Mouse (Mus musculus): Measurements from ENCODE around the gene Pam16. TPM values are rescaled to one million over a fixed set of nuclear protein-coding genes. Genes with fewer than 3 reads are reported as not detected.

The Pam16 gene
- 87.4 and 91.4 TPM in 2 replicates for polyA plus RNA-seq (2014; fragmentation: Nextera tagmentation; extraction: Ambion mirVana)

GRCm38 (mm10) chr16:4624481-4625110 is at the start of gene Pam16:
Pam16 (minus strand) TSS chr16:4624988.
- Histone ChIP-seq H3K36me3 (ENCODE audit: control insufficient read depth, insufficient read depth, low read length) (no peaks in the 10 kb centered on the region), H3K4me2 (ENCODE audit: low read depth, low read length, severe bottlenecking) (peak within 1 kb of the TSS; percentile 75), H3K9me3 (ENCODE audit: control insufficient read depth, low read length) (no peaks in the 10 kb centered on the region), H3K27ac (ENCODE audit: low read depth, low read length) (peak within 1 kb of the TSS; percentile 37; the same call in 1 of the 2 replicates), H3K27me3 (ENCODE audit: control insufficient read depth, insufficient read depth, low read length) (no peaks in the 10 kb centered on the region), H3K4me1 (replicated peaks; ENCODE audit: control insufficient read depth, insufficient read depth, low read length) (peaks cover 6% of the 10 kb centered on the region; the same call in 1 of the 2 replicates), H3K4me3 (ENCODE audit: low read depth, low read length) (peak within 1 kb of the TSS; percentile 73), H3K9ac (ENCODE audit: low read length) (peak within 1 kb of the TSS; percentile 80)
- whole genome bisulfite sequencing = under 1% methylated on average over 56 of the region's 56 CpGs
- ATAC-seq (replicated peaks; ENCODE audit: low FRiP score) (peak; percentile 94), DNase-seq (ENCODE audit: low spot score) (peak; percentile 95)

DNA sequence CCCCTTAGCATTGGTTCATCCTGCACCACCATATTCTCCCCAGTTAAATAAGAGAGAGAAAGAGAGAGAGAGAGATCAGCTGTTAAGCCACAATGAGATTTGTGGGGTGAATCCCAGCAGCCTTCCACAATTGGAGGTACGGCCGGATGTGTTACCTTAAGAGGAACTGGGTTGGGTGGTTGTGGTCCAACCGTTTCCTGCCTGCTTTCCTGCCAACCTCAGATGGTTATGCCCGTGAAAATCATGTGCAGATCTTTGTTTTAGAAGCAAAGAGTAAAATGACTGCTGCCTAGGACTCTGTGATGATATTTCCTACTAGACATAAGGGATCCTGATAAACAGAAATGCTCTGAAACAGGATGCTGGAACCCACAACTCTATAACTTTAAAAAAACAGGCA is 49.3 kb upstream of the Pam16 start:
- 87% methylated on average over 4 of the region's 4 CpGs for WGBS
- Histone ChIP-seq H3K36me3 (ENCODE audit: control insufficient read depth, insufficient read depth, low read length) (no peaks in the 10 kb centered on the region; the same call in 1 of the 2 replicates), H3K27me3 (ENCODE audit: control insufficient read depth, insufficient read depth, low read length) (no peaks in the 10 kb centered on the region), H3K9ac (ENCODE audit: low read length) (no peak overlapping the region), H3K4me2 (ENCODE audit: low read depth, low read length, severe bottlenecking) (no peak overlapping the region), H3K27ac (ENCODE audit: low read depth, low read length) (no peak overlapping the region), H3K4me3 (ENCODE audit: low read depth, low read length) (no peak overlapping the region), H3K4me1 (replicated peaks; ENCODE audit: control insufficient read depth, insufficient read depth, low read length) (peaks cover 6% of the 10 kb centered on the region; the same call in 1 of the 2 replicates), H3K9me3 (ENCODE audit: control insufficient read depth, low read length) (no peaks in the 10 kb centered on the region)
- DNase-seq (ENCODE audit: low spot score) (no peak), ATAC-seq (replicated peaks; ENCODE audit: low FRiP score) (no peak)

DNA sequence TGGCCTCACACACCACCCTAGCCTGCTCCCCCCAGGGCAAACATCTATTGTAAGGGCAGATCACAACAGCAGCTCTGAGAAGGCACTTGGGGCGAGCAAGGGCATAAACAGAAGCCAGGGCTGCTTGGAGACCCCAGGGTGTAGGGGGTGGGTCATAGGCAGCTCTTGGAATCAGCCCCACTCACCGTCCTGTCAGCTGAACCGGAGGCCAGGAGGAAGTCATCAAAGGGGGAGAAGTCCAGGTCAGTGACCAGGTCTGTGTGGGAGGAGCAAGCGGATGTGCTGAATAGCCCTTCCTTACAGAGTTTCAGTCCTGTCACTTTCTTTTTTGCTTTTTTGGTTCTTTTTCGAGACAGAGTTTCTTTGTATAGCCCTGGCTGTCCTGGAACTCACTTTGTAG is 45.5 kb upstream of the Pam16 start:
- Histone ChIP-seq H3K36me3 (ENCODE audit: control insufficient read depth, insufficient read depth, low read length) (no peaks in the 10 kb centered on the region), H3K9ac (ENCODE audit: low read length) (no peak overlapping the region), H3K4me3 (ENCODE audit: low read depth, low read length) (no peak overlapping the region), H3K27ac (ENCODE audit: low read depth, low read length) (no peak overlapping the region), H3K4me2 (ENCODE audit: low read depth, low read length, severe bottlenecking) (no peak overlapping the region), H3K27me3 (ENCODE audit: control insufficient read depth, insufficient read depth, low read length) (no peaks in the 10 kb centered on the region), H3K9me3 (ENCODE audit: control insufficient read depth, low read length) (no peaks in the 10 kb centered on the region), H3K4me1 (replicated peaks; ENCODE audit: control insufficient read depth, insufficient read depth, low read length) (no peaks in the 10 kb centered on the region)
- DNase-seq (ENCODE audit: low spot score) (no peak), ATAC-seq (replicated peaks; ENCODE audit: low FRiP score) (no peak)
- WGBS = 72% methylated on average over 5 of the region's 5 CpGs

- Histone ChIP-seq H3K4me3 (ENCODE audit: low read depth, low read length) (no peak overlapping the region), H3K27ac (ENCODE audit: low read depth, low read length) (no peak overlapping the region), H3K4me1 (replicated peaks; ENCODE audit: control insufficient read depth, insufficient read depth, low read length) (no peaks in the 10 kb centered on the region), H3K9ac (ENCODE audit: low read length) (no peak overlapping the region), H3K36me3 (ENCODE audit: control insufficient read depth, insufficient read depth, low read length) (no peaks in the 10 kb centered on the region), H3K9me3 (ENCODE audit: control insufficient read depth, low read length) (no peaks in the 10 kb centered on the region), H3K4me2 (ENCODE audit: low read depth, low read length, severe bottlenecking) (no peak overlapping the region), H3K27me3 (ENCODE audit: control insufficient read depth, insufficient read depth, low read length) (no peaks in the 10 kb centered on the region)
- DNase-seq (ENCODE audit: low spot score) (peak; percentile 89), ATAC-seq (replicated peaks; ENCODE audit: low FRiP score) (peak; percentile 74)
- 19% methylated on average over 3 of the region's 3 CpGs for WGBS
These were observed 42.5 kb upstream of the Pam16 start for GRCm38 (mm10) chr16:4667190-4667808.

- Histone ChIP-seq H3K36me3 (ENCODE audit: control insufficient read depth, insufficient read depth, low read length) (no peaks in the 10 kb centered on the region), H3K4me3 (ENCODE audit: low read depth, low read length) (no peak overlapping the region), H3K27me3 (ENCODE audit: control insufficient read depth, insufficient read depth, low read length) (no peaks in the 10 kb centered on the region)
These were observed 40.9 kb upstream of the Pam16 start for GRCm38 (mm10) chr16:4665726-4666125.

DNA sequence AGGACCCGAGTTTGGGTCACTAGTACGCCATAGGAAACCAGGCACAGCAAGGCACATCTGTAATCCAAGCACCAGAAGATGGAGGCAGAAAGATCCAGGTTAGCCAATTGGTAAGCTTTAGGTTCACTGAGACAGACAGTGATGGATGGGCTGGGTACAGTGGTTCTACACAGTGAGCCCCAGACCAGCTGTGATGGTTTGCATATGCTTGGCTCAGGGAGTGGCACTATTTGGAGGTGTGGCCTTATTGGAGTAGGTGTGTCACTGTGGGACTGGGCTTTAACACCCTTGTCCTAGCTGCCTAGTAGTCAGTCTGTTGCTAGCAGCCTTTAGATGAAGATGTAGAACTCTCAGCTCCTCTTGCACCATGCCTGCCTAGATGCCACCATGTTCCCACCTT is 39.0 kb upstream of the Pam16 start:
- Histone ChIP-seq H3K9me3 (ENCODE audit: control insufficient read depth, low read length) (no peaks in the 10 kb centered on the region), H3K4me1 (replicated peaks; ENCODE audit: control insufficient read depth, insufficient read depth, low read length) (peaks cover 5% of the 10 kb centered on the region; the same call in 1 of the 2 replicates), H3K4me3 (ENCODE audit: low read depth, low read length) (no peak overlapping the region), H3K27ac (ENCODE audit: low read depth, low read length) (no peak overlapping the region), H3K9ac (ENCODE audit: low read length) (no peak overlapping the region), H3K36me3 (ENCODE audit: control insufficient read depth, insufficient read depth, low read length) (no peaks in the 10 kb centered on the region), H3K4me2 (ENCODE audit: low read depth, low read length, severe bottlenecking) (no peak overlapping the region), H3K27me3 (ENCODE audit: control insufficient read depth, insufficient read depth, low read length) (no peaks in the 10 kb centered on the region)
- 83% methylated on average over 2 of the region's 2 CpGs for WGBS
- DNase-seq (ENCODE audit: low spot score) (no peak), ATAC-seq (replicated peaks; ENCODE audit: low FRiP score) (no peak)

More at GRCm38 (mm10) chr16:4665726-4666125, 40.9 kb upstream of the Pam16 start:
- DNase-seq (ENCODE audit: low spot score) (no peak), ATAC-seq (replicated peaks; ENCODE audit: low FRiP score) (no peak)
- Histone ChIP-seq H3K27ac (ENCODE audit: low read depth, low read length) (no peak overlapping the region), H3K9ac (ENCODE audit: low read length) (no peak overlapping the region), H3K4me2 (ENCODE audit: low read depth, low read length, severe bottlenecking) (no peak overlapping the region), H3K9me3 (ENCODE audit: control insufficient read depth, low read length) (no peaks in the 10 kb centered on the region), H3K4me1 (replicated peaks; ENCODE audit: control insufficient read depth, insufficient read depth, low read length) (no peaks in the 10 kb centered on the region)
- WGBS = 95% methylated on average over 2 of the region's 2 CpGs

GRCm38 (mm10) chr16:4661605-4662004 is 36.8 kb upstream of the Pam16 start:
- no peak overlapping the region for H3K4me3 ChIP-seq (ENCODE audit: low read depth, low read length)
- DNase-seq (ENCODE audit: low spot score) (no peak), ATAC-seq (replicated peaks; ENCODE audit: low FRiP score) (no peak)
- H3K27me3 ChIP-seq (ENCODE audit: control insufficient read depth, insufficient read depth, low read length) = no peaks in the 10 kb centered on the region
- no peak overlapping the region for H3K9ac ChIP-seq (ENCODE audit: low read length)
- no peak overlapping the region for H3K27ac ChIP-seq (ENCODE audit: low read depth, low read length)
- WGBS = 78% methylated on average over 2 of the region's 2 CpGs
- H3K4me1 ChIP-seq (replicated peaks; ENCODE audit: control insufficient read depth, insufficient read depth, low read length) = peaks cover 8% of the 10 kb centered on the region; the same call in 1 of the 2 replicates
- no peak overlapping the region for H3K4me2 ChIP-seq (ENCODE audit: low read depth, low read length, severe bottlenecking)
- H3K9me3 ChIP-seq (ENCODE audit: control insufficient read depth, low read length) = no peaks in the 10 kb centered on the region
- H3K36me3 ChIP-seq (ENCODE audit: control insufficient read depth, insufficient read depth, low read length) = no peaks in the 10 kb centered on the region

GRCm38 (mm10) chr16:4659326-4659725 is 34.5 kb upstream of the Pam16 start:
- no peak overlapping the region for H3K4me2 ChIP-seq (ENCODE audit: low read depth, low read length, severe bottlenecking)
- ATAC-seq (replicated peaks; ENCODE audit: low FRiP score) (0 out of 2 replicates have a peak, but pooled peaks have one; percentile 26), DNase-seq (ENCODE audit: low spot score) (no peak)
- H3K36me3 ChIP-seq (ENCODE audit: control insufficient read depth, insufficient read depth, low read length) = no peaks in the 10 kb centered on the region
- H3K9ac ChIP-seq (ENCODE audit: low read length) = peak overlapping the region; percentile 14; the same call in 1 of the 2 replicates
- H3K27me3 ChIP-seq (ENCODE audit: control insufficient read depth, insufficient read depth, low read length) = no peaks in the 10 kb centered on the region
- H3K4me1 ChIP-seq (replicated peaks; ENCODE audit: control insufficient read depth, insufficient read depth, low read length) = peaks cover 10% of the 10 kb centered on the region; the same call in 1 of the 2 replicates
- no peaks in the 10 kb centered on the region for H3K9me3 ChIP-seq (ENCODE audit: control insufficient read depth, low read length)
- no peak overlapping the region for H3K27ac ChIP-seq (ENCODE audit: low read depth, low read length)
- no peak overlapping the region for H3K4me3 ChIP-seq (ENCODE audit: low read depth, low read length)
- 14% methylated on average over 2 of the region's 2 CpGs for WGBS

All from forebrain, embryonic 11.5 days (tissue).